Mouse (Mus musculus): Measurements from ENCODE around the gene Fzr1.

Fzr1 gene

DNA sequence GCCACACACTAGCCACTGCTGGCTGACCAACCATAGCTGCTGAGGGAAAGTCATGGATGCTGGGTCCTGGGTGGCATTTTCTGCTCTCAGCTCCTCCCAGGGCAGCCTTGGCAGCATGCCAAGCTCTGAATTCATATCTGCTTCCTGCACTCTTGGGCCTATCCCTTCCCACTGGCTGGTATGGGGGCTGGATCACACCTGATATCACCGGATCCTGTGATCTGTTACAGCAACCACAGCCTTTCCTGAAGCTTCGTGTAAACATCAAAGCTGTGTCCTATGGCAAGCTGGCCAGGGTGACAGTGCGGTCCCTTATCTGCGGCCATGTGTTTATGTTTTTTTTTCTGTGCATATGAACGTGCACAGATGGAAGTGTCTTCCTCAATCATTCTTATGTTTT, 3.7 kb upstream of the Fzr1 start:
- DNase-seq (ENCODE audit: low read depth): peak; percentile 85

DNA sequence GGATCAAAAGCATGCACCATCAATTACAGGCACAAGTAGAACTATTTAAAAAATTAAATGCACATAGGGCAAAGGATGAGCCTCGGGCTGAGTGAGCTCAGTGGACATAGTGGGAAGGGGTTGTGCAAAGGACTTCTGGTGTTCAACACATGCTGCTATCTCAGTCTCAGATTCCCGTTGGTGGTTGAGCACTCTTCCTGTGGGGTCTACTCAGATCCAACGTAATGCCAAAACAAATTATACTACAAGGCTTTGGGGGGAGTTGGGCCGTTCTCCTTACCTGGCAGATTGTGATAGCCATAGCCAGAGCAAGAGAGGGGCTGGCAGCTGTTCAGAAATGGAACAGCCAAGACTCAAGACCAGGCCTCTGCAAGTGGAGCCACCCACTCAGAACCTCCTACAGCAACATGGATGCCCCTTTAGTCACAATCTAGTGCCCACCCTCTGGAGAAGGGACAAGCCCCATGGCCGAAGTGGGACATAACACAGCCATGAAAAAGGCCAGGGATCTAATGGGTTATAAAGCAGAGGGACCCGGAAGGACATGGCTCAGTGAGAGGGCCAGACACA, 1.6 kb upstream of the Fzr1 start:
- no peak for DNase-seq (ENCODE audit: low read depth)

DNA sequence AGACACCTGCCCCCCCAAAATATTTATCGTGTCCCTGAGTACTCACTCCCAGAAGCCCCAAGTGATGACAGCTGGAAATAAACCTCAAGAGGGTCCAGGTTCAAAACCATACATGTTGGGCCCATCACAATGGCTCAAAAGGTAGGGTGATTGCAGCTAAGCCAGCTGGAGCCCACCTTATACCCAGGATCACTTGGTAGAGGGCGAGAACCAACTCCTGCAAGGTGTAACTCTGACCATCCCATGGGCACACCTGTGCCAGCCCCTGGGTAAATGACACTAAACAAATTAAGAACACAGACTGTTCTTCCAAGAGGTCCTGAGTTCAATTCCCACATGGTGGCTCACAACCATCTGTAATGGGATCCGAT, 852 bp upstream of the Fzr1 start:
- no peak for DNase-seq (ENCODE audit: low read depth)

DNA sequence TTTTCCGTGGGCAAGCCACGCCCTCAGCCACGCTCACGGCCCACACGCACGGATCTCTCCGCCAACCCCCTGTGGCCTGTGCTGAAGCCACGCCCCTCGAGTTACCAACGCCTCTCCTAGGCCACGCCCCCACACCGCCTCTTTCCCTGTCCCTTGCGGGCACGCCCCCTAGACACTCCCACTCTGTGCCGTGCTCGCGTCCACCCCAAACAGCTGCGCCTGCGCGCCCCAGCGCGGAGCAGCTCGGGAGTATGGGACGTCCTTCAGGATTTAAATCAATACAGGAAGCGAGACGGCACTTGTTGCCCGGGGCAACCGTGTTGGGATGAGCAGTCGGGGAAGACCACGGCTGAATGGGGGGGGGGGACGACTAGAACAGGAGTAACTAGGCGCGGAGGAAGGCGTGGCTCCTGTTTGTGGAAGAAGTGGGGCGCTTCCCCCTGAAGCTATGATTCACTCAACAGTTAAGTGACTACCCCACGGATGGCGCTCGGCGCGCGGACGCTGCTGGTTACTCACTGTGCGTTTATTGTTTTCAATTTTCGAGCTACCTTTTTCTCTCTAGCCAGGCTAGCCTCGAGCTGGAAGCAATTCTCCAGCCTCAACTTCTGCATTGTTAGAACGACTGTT, 352 bp upstream of the Fzr1 start:
- DNase-seq (ENCODE audit: low read depth): peak; percentile 100

DNA sequence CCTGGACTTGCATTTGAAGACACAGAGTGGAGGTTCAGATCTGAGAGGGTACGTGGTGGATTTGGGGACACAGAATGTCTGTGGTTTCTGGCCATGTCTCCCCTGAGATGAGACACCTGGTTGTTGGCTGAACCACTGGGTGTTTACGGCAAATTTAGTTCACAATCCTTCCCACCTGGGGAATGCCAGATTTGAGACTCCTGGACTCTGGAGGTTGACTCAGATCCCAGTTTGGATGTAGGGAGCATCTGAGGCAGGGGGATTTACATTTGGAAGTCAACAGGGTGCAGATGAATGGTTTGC, 1.0 kb downstream of the Fzr1 start:
- no peak for DNase-seq (ENCODE audit: low read depth)

DNA sequence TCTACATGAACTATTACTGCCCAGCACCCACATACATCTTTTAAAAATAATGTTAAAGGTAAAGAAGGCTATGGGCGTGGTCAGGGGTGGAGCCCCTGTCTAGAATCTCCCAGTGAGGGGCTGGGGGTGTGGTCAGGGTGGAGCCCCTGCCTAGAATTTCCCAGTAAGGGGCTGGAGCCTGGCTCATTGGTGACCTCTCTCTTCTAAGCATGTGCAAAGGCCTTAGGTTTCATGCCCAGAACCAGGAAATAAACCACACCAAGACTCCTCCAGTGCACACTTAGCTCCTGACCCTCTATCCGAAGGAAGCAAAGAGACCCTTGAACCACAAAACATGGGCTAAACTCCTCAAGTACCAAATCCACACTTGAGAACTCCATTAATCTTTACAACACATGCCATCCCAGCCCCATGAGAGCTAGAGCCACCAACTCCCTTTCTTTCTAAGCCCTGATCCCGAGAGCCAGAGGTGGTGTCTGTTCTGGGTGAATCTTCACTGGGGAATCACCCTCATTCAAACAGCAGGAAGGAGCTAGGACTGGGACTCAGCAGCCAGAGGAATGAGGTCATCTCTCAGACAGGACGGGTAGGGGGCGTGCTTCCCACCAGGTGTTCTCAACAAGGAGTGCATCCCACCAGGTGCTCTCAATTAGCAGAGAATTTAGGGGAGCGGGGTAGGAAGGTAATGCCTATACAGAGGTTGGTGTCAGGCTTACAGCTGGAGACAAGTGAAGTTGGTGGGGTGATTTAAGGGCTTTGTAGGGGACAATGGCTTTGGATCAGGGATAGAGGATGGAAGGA, 1.6 kb downstream of the Fzr1 start:
- no peak for DNase-seq (ENCODE audit: low read depth)

DNA sequence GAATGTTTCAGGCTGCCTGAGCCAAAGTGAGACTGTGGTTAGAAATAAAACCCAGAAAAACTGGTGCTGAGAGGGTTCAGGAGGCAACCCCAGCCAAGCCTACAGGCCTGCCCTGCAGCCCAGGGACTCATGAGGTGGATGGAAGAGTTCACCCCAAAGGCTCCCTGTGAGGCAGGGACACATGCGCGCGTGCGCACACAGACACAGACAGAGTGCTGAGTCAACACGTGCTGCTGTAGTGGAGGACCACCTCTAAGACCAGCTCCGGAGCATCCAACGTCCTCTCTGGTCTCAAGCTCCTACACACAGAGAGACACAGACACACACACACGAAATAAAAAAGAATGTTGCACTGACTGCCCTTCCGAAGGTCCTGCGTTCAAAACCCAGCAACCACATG, 3.0 kb downstream of the Fzr1 start:
- DNase-seq (ENCODE audit: low read depth): no peak

DNA sequence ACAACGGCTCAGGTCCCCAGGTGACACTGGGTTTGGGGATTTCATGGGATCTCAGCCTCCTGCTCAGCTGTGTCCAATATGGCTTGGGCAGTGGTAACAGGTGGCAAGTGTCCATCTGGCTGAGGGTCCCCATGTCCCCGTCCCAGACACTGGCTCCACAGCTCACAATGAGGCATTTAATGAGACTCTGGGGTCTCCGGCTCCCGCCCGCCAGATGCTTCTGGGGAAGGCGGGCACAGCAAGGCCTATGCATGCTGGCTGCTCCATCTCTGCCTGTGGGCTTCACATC, 11.2 kb downstream of the Fzr1 start:
- no peak for DNase-seq (ENCODE audit: low read depth)

DNA sequence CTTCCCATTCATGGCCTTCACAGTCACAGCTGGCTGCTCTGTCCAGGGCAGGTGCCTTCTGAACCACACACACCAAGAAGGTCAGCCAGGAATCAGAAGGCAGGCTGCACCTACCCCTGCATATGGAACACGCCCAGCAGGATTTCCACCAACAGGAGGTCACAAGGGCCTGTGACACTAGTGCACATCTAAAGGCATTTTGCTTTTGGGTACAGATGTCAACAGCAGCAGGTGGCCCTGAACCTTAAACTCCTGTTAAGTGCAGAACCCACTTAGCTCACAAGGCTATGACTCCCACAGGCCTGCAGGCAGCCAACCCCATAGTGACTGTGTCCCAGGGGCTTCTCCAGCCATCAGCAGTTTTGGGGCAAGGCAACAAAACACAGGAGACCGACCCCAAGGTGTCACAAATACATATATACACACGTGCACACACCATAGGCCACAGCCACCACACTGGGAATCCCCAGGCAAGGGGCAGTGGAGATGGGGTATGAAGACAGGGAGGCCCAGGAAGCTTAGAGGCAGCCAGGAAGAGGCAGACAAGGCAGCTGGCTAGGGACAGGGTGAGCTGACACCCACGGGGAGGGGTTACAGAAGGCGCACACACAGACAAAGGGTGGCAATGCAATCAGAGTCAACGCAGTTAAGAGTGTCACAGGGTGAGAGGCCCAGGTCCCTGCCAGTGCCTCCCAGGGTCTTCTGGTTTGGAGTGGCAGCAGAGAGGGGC, 11.7 kb downstream of the Fzr1 start:
- no peak for DNase-seq (ENCODE audit: low read depth)

DNA sequence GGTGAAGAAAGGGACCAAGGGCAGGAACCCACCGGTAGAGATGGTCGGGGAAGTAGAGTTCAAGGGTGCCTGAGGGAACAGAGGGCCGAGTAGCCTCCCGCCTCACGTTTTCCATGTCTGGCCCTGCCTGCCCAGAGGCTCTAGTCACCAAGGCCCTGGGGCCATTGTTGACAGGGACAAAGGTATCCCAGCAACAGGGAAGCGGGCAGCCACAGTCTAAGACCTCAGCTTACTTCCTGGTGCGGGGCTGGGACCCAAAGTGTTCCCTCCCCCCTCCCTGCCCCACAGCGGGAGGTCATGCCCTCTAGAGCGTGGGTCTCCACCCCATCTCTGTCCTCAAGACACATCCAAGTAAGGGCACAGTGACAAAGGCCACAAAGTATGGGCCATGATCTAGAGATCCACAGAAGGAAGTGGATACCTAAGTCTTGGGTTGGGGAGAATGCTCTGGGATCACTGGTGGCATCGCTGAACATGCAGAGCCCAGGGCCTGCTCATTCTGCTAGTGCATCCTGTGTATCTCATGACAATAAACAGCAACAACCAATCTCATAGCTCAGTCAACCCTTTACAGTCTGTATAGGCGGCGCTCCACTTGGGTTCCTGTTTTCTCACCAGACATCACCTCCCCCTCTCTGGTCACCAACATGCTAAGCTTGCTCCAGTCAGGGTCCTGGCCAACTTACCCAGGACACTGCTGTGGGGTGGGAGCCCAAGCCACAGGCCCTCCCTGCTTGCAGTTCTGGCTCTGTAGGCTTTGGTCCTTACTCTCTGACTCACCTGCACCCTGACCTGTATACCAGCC, 12.4 kb downstream of the Fzr1 start, which contains the start of gene 4930404N11Rik:
TSS of gene 4930404N11Rik (minus strand) at position 145 of the 805 bp plus-strand sequence.
- no peak for DNase-seq (ENCODE audit: low read depth)

DNA sequence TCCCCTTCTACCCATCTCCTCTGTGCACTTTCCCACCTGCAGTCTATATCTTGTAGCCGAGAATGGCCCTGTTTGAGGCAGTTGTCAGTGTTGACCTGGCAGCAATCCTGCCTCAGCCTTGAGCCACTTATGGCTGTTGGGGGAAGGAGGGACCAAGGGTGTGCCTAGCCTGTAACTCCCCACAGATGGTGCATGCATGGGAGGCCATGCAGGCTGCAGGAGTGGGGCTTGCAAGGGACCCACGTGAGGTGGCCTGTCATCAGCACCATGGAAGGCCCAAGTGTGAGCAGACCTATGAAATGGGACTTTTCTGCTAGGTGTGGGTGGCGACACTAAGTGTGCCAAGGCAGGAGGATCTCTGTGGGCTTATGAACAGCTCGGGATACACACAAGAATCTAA, 13.2 kb downstream of the Fzr1 start:
- no peak for DNase-seq (ENCODE audit: low read depth)

DNA sequence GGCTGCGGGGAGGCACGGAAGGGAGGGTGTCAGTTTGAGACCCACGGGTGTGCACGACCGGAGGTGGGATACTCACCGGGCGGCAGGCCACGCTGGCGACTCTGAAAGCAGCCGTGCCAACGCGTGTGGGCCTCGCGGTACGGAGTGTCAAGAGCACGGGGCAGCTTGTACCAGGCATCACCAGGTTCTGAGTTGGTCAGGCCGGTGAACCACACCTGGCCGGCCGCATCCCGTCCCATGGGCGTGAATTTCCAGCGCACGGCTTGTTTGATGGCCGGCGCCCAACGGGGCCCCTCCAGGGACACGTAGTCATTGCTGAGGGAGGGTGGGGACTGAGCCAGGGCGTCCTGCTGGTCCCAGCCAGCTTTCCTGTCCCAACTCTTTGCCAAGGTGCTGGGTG, 13.7 kb downstream of the Fzr1 start:
- no peak for DNase-seq (ENCODE audit: low read depth)

DNA sequence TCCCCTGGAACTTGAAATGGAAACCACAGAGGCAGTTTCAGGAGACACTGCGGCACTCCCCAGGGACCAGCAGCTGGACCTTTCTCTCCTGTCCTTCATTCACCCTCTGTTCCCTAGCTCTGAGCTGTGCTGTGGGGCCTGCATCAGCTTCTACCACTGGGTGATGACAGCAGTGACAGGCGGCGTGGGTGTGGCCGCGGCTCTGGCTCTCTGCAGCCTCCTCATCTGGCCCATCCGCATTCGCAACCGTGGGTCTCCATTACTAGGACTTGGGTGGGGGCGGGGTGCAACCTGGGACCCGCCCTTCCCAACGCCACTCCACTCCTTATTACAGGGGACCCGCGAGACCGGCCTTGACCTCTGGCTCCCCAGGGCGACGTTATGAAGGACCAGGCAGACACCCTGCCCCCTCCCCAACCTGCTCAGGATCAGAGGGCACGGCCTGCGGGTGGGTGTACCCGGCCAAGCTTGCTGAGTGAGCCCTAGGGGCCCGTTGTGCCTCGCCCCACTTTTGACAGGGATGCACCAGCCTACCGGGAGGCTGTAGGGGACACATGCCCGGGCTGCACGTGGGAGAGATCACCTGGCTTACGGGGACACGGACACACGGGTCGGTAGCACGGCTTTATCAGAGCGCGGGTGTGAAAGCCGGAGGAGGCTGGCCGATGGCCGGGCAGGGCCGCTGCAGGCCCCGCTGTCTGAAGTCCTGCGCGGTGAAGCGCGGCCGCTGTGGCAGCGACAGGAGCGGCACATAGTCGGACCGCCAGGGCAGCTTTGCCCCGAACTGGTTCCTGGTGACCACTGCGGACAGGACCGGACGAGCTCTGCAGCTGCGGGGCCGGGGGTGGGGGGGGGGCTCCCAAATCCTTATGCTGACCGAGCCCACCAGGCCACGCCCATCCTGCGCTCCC, 14.6 kb downstream of the Fzr1 start:
- DNase-seq (ENCODE audit: low read depth): no peak

DNA sequence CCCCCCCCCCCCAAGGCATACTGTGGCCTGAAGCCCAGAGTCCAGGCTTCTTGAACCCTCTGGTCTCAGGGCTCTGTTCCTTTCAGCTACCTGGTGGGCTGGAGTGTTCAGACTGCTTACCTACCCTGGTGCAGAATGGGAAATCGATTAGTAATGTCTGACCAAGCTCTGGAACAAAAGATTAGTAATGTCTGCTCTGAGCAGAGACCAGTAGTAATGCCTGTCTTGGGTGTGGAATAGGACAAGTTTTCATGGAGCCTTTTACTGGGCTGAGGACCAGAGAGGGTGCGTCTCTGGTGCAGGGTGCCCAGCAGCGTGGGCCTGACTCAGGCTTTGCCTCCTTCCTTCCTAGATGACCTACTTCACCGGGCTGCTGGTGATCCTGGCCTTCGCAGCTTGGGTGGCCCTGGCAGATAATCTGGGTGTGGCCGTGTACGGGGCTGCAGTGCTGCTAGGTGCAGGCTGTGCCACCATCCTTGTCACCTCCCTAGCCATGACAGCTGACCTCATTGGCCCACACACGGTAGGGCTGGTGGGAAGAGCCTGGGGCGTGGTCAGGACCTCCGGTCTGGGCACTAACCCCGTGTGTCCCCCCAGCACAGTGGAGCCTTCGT, 15.9 kb downstream of the Fzr1 start:
- no peak for DNase-seq (ENCODE audit: low read depth)

DNA sequence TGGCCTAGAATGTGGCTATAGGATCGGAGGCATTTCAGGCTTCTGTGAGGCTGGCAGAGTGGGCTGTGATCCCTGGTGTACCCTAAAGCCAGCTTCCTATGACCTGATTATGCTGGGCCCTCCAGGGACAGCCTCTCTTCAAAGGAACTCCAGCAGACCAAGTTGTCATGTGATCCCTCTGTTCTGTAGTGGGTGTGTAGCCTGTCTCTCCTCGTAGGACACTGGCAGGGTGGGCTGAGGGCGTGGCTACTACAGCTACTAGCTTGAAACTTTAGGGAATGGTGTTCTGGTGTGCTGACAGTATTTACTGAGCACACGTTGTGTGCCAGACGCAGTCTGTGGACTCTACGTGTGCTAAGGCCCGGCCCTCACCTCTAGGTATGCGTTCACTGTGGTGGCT, 17.6 kb downstream of the Fzr1 start:
- no peak for DNase-seq (ENCODE audit: low read depth)

DNA sequence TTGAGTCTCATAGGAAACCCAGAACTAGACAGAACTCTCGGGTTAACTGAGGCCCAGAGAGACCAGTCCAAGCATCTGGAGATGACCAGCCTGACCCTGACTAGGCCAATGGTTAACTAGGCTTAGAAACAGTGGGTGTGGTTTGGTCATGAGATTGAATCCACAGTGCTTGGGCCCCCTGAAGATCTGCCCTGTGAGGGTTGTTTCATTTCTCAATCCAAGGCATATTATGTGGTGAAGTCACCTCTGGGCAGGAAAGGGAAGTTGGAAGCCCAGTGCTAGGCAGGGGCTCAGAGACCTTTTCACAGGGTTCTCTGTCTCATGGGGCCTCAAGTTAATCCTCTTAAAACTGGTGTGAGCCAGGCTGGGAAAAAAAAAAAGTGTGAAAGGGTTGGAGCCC, 19.5 kb downstream of the Fzr1 start:
- DNase-seq (ENCODE audit: low read depth): no peak

DNA sequence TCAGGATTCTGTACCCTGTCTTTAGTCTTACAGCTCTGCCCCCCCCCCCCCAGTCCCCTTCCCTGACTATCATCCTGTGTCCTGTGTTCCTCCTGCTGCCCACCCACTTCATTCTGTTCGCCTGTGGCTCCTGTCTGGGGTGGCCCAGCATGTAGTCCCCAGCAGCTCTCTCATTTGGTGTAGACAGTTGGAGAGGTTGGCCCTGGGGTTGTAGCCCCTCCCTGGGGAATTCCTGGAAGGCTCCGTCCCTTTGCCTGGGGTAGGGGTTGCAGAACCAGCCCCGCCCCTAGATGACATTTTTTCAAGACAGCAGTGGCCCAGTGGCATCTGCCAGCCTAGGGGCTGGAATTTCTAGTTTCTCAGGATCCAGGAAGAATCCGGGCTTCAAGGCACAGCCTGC, 20.1 kb downstream of the Fzr1 start:
- DNase-seq (ENCODE audit: low read depth): no peak

DNA sequence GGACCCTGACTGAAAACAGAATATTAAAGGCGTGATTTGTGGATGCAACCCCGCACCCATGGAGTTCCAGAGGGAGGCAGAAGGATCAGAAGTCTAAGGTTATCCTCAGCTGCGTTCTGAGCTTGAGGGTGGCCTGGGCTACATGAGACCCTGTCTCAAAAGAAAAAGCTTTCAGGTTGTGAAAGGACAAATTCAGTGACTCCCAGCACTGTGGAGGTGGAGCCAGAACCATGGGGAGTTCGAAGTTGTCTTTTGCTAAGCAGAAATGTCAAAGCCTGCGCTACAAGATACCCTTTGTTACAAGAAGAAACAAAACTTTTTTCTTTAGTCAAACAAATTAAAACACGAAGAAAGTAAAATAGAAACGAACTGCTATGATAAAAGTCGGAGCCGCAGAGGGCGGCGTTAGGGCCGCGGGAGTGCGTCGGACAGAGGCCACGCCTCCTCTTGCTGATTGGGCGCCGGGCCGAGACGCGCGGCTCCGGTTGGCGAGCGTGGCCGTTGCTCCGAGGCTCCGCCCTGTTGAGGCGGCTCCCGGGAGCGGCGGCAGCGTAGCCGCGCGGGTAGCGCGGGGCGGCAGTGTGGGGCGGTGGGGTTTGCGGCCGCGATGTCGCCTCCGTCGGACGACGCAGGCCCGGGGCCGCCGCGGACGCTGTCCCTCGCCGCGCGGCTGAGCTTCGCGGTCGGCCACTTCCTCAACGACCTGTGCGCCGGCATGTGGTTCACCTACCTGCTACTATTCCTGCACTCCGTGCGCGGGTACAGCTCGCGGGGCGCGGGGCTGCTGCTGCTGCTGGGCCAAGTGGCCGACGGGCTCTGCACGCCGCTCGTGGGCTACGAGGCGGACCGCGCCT, 21.1 kb downstream of the Fzr1 start, which contains the start of gene Mfsd12:
TSS of gene Mfsd12 (plus strand) at position 501 of the 854 bp plus-strand sequence.
- DNase-seq (ENCODE audit: low read depth): peak; percentile 81

DNA sequence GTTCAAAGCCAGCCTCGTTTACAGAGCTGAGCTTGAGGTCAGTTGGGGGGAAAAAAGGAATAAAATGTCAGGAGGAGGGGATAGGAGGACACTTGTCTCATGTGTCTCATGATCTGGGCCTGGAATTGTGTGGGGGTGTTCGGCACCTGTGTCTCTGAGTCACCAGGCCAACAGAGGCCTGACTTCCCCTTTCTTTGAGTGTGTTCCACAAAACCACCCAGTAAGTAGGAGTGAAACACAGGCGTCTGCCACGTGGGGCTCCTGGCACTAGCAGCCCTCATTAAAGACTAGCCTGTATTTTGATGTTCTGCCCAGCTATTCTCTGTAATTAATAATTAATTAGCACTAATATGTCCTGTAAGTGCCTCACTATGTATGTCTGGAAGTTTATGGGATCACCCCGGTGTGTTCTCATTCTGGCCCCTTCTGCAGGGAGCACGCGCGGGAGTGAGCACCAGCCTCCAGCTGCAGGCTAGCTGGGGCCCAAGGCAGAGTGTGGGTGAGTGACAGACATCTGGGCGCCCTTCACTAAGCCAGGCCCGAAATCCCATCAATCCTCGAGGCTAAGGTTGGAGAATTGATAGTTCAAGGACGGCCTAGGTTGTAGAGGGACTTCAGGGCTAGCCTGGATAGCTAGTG, 21.8 kb downstream of the Fzr1 start:
- no peak for DNase-seq (ENCODE audit: low read depth)

All from c-Kit-positive CD71-negative TER-119-negative erythroid progenitor cells, embryonic 14.5 days (primary cell).